Mouse (Mus musculus) midbrain, embryonic 13.5 days (tissue): Measurements from ENCODE around the gene Nisch. TPM values are rescaled to one million over a fixed set of nuclear protein-coding genes. Genes with fewer than 3 reads are reported as not detected.

Experiments used
- ATAC-seq: fragments of 200-750 bp; cut with Nextera tagmentation; 2 replicates; pipeline ENCODE4 v1.8.0; 2017; ENCODE audit warnings: mild to moderate bottlenecking, moderate TSS enrichment, moderate library complexity
- H3K27ac ChIP-seq: fragments of 300-500 bp; sonication (generic); 2 replicates; pipeline ENCODE4 v1.5.1; 2015; ENCODE audit warnings: inconsistent platforms, mild to moderate bottlenecking, moderate library complexity
- H3K27me3 ChIP-seq: fragments of 300-500 bp; sonication (generic); 2 replicates; pipeline ENCODE4 v1.6.1; 2015; ENCODE audit warnings: mild to moderate bottlenecking, inconsistent platforms
- H3K36me3 ChIP-seq: fragments of 300-500 bp; sonication (generic); 2 replicates; pipeline ENCODE4 v1.6.1; 2015; ENCODE audit warnings: mild to moderate bottlenecking, inconsistent platforms
- H3K4me1 ChIP-seq: fragments of 300-500 bp; sonication (generic); replicated peaks from 2 replicates; pipeline ENCODE4 v1.6.1; 2015; ENCODE audit warnings: inconsistent platforms
- H3K4me2 ChIP-seq: fragments of 300-500 bp; sonication (generic); replicated peaks from 2 replicates; pipeline ENCODE4 v1.6.1; 2015; ENCODE audit warnings: moderate library complexity, mild to moderate bottlenecking, inconsistent platforms
- H3K4me3 ChIP-seq: fragments of 300-500 bp; sonication (generic); replicated peaks from 2 replicates; pipeline ENCODE4 v1.5.1; 2015; ENCODE audit warnings: mild to moderate bottlenecking, inconsistent platforms
- H3K9ac ChIP-seq: fragments of 300-500 bp; sonication (generic); replicated peaks from 2 replicates; pipeline ENCODE4 v1.6.1; 2015; ENCODE audit warnings: mild to moderate bottlenecking, inconsistent platforms
- H3K9me3 ChIP-seq: fragments of 300-500 bp; sonication (generic); 2 replicates; pipeline ENCODE4 v1.6.1; 2016; ENCODE audit warnings: mild to moderate bottlenecking, inconsistent platforms
- WGBS: fragments of 180-500 bp; shearing (Covaris S2); methylation state at CpG from one replicate; pipeline ENCODE4 v1.1.7; 2015; 5-methylcytosine and 5-hydroxymethylcytosine counted together
- polyA plus RNA-seq: library from polyadenylated mRNA; unstranded; fragments of >200 nt; fragmentation: Nextera tagmentation; extraction: Ambion mirVana; gene quantifications from 2 replicates; pipeline ENCODE4 v1.2.1, GENCODE M21; 2015

Nisch gene
- polyA plus RNA-seq, 1 experiment from 2014 or later: 385 TPM

DNA sequence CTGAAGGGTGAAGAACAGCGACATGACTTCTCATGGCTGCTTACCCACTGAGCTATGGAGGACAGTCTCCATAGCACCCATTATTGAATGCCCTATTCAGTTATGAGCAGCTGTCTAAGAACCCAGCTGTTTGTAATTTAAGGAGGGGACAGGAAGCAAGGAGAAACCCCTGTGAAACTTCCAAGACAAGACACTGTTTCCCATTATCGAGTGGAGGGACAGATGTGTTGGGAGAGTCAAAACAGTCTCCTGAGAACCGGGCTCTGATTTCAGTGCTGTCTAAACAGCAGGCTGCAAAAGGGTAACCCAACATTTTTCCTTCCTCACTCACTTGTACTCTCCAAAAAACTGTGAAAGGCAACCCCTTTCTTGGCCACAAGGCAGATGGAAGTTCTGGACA, 23.8 kb upstream of the Nisch start:
- H3K4me3 ChIP-seq: no peak overlapping the region
- no peak overlapping the region for H3K4me2 ChIP-seq
- no peak overlapping the region for H3K27ac ChIP-seq
- 82% methylated on average over 3 of the region's 3 CpGs for WGBS
- ATAC-seq: no peak
- H3K27me3 ChIP-seq: no peaks in the 10 kb centered on the region
- H3K9ac ChIP-seq: no peak overlapping the region
- no peaks in the 10 kb centered on the region for H3K36me3 ChIP-seq
- no peaks in the 10 kb centered on the region for H3K4me1 ChIP-seq
- no peaks in the 10 kb centered on the region for H3K9me3 ChIP-seq

- no peak overlapping the region for H3K4me2 ChIP-seq
- 0 out of 2 replicates have a peak, but pooled peaks cover 3% of the 10 kb centered on the region for H3K4me1 ChIP-seq
- no peak overlapping the region for H3K27ac ChIP-seq
- no peaks in the 10 kb centered on the region for H3K27me3 ChIP-seq
- ATAC-seq: no peak
- no peak overlapping the region for H3K4me3 ChIP-seq
- no peaks in the 10 kb centered on the region for H3K9me3 ChIP-seq
- no peaks in the 10 kb centered on the region for H3K36me3 ChIP-seq
- WGBS: 83% methylated on average over 7 of the region's 7 CpGs
- no peak overlapping the region for H3K9ac ChIP-seq
Measured at GRCm38 (mm10) chr14:31237101-31237882, 20.5 kb upstream of the Nisch start.

DNA sequence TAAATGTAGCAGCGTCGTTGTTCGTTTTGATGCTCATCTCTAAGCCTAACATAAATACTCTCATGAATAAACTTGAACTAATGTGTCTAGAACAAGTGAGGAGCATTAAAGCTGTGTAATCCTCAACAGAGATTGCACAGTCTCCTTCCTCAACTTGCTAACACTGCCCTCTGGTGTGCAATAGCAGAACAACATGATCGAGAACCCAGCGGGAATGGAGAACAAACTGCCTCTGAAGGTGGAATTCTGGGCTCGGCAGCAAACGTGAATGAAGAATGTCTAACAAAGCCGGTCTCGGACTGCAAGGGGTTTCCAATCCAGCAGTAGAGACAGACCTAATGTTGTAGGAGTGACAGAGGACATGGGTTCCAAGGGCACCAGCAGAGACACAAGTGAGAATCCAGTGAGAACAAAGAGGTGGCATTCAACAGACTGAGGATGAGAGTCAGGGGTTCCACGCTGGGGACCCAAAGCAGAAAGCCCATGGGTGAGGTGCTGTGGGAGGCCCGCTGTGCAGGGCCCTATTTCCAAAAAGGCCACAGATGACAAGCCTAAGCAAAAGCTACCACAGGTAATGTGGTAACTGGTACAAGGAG, 17.3 kb upstream of the Nisch start:
- Histone ChIP-seq H3K27me3 (no peaks in the 10 kb centered on the region), H3K4me3 (no peak overlapping the region), H3K4me2 (0 out of 2 replicates have a peak overlapping the region, but pooled peaks have one; percentile 11), H3K36me3 (no peaks in the 10 kb centered on the region), H3K9ac (peak overlapping the region; percentile 32; the same call in 1 of the 2 replicates), H3K27ac (no peak overlapping the region), H3K9me3 (no peaks in the 10 kb centered on the region), H3K4me1 (0 out of 2 replicates have a peak, but pooled peaks cover 6% of the 10 kb centered on the region)
- WGBS: 21% methylated on average over 11 of the region's 11 CpGs
- peak; percentile 71 for ATAC-seq

DNA sequence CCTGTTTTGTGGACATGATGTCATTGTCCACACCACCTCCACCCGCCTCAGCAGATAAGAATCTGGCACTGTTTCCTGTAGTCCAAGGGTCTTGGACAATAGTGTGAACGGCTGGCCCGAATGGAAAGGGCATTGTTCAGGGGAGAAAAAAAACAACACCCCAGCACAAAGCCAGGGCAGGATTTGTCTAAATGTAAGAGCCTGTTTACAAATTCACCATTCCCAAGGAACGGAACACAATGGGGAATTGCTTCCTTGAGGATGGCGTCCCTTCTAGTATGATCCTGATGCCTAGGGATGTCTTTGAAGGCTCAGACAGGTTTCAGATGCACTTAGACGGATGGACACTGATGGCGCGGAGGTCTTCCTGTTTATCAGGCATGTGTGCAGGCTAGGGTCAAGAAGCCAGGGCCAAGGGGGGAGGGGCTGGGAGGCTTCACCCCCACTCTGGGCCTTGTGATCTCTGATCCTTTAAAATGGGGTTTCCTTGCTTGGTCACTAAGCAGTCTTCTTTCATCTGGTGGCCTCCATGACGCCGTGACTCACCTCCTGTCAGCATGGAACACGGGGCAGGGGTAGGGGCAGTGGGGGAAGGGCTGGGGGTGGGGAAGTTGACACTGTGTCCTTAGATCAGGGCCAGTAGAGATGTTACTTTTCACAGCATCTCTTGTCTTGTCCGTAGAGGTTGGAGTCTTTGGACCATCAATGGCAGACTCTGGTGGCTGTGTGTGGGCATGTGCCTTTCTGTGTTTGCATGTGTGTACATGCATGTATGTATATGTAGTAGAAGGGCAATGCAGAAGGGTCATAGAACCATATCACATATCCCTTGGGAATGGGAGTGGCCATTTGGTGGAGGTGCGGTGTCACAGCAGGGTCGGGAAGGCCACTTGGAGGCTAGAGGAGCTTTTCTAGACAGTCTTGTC, 16.6 kb upstream of the Nisch start:
- no peak overlapping the region for H3K4me2 ChIP-seq
- ATAC-seq: peak; percentile 64
- H3K27ac ChIP-seq: no peak overlapping the region
- 89% methylated on average over 14 of the region's 14 CpGs for WGBS
- no peaks in the 10 kb centered on the region for H3K9me3 ChIP-seq
- no peak overlapping the region for H3K4me3 ChIP-seq
- H3K9ac ChIP-seq: no peak overlapping the region
- no peaks in the 10 kb centered on the region for H3K36me3 ChIP-seq
- H3K27me3 ChIP-seq: no peaks in the 10 kb centered on the region
- 0 out of 2 replicates have a peak, but pooled peaks cover 8% of the 10 kb centered on the region for H3K4me1 ChIP-seq

DNA sequence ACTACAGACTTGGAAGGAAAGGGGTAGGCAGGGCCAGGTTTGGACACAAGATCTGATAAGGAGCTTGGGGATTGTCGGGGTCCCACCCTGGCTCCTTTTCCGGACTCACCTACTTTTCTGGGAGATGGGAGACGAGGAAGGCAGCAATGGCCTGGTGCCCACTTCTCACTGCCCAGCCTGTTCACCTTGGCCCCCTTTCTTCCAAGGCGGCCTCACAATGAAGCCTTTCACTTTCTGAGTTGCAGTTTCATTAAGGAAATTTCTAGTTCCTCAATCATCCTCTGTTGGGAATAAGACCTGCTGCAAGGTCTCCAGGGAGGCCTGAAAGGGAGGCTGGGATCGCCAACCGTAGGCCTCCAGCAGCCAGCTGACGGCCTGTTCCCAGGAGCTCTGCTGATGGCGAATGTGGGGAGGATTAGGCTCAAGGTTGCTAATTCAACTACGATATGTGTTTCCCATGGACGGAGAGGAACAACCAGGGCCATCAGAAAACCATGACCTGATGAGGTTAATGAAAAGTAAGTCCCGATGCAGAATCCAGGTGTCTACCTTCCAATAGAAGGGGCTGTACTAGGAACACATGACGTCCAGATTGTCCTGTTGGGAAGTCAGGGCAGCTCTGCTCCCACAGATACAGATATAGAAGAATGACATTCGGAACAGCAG, 15.8 kb upstream of the Nisch start:
- no peaks in the 10 kb centered on the region for H3K36me3 ChIP-seq
- no peak overlapping the region for H3K27ac ChIP-seq
- H3K9ac ChIP-seq: no peak overlapping the region
- no peaks in the 10 kb centered on the region for H3K9me3 ChIP-seq
- WGBS: 87% methylated on average over 13 of the region's 13 CpGs
- H3K4me2 ChIP-seq: no peak overlapping the region
- 0 out of 2 replicates have a peak, but pooled peaks cover 8% of the 10 kb centered on the region for H3K4me1 ChIP-seq
- H3K27me3 ChIP-seq: no peaks in the 10 kb centered on the region
- no peak for ATAC-seq
- H3K4me3 ChIP-seq: no peak overlapping the region

DNA sequence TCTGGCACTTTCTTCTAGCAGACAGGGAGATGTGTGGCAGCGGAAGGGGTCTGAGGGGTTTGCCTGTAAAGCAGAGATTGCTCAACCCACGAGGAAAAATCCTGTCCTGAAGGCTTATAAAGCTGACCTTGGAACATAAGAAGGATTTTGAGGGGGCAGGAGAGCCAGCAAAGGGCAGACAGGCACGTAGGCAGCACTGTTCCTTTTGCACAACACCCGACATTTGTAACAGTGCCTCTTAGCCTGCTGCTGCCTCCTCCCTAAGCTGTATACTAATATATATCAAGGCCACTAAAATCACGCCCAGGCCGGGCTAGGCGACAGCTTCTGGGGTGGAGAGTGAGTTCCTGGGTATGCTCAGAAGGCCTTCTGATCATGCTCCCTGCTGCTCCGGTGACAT, 13.7 kb upstream of the Nisch start:
- H3K4me1 ChIP-seq: 0 out of 2 replicates have a peak, but pooled peaks cover 8% of the 10 kb centered on the region
- H3K4me3 ChIP-seq: no peak overlapping the region
- no peaks in the 10 kb centered on the region for H3K27me3 ChIP-seq
- 76% methylated on average over 8 of the region's 8 CpGs for WGBS
- ATAC-seq: no peak
- no peaks in the 10 kb centered on the region for H3K36me3 ChIP-seq
- H3K4me2 ChIP-seq: no peak overlapping the region
- no peak overlapping the region for H3K9ac ChIP-seq
- H3K27ac ChIP-seq: no peak overlapping the region
- H3K9me3 ChIP-seq: no peaks in the 10 kb centered on the region

- Histone ChIP-seq H3K27ac (no peak overlapping the region), H3K9ac (no peak overlapping the region), H3K4me1 (0 out of 2 replicates have a peak, but pooled peaks cover 5% of the 10 kb centered on the region), H3K27me3 (no peaks in the 10 kb centered on the region), H3K4me3 (no peak overlapping the region), H3K36me3 (no peaks in the 10 kb centered on the region), H3K4me2 (no peak overlapping the region), H3K9me3 (no peaks in the 10 kb centered on the region)
- 81% methylated on average over 6 of the region's 6 CpGs for WGBS
- no peak for ATAC-seq
Measured at GRCm38 (mm10) chr14:31228234-31228633, 11.5 kb upstream of the Nisch start.

GRCm38 (mm10) chr14:31226978-31227377, 10.2 kb upstream of the Nisch start:
- ATAC-seq: peak; percentile 56; the same call in 1 of the 2 replicates
- no peaks in the 10 kb centered on the region for H3K27me3 ChIP-seq
- no peaks in the 10 kb centered on the region for H3K9me3 ChIP-seq
- H3K4me3 ChIP-seq: no peak overlapping the region
- 0 out of 2 replicates have a peak, but pooled peaks cover 5% of the 10 kb centered on the region for H3K4me1 ChIP-seq
- no peaks in the 10 kb centered on the region for H3K36me3 ChIP-seq
- H3K9ac ChIP-seq: no peak overlapping the region
- no peak overlapping the region for H3K4me2 ChIP-seq
- H3K27ac ChIP-seq: no peak overlapping the region
- 68% methylated on average over 4 of the region's 4 CpGs for WGBS

- Histone ChIP-seq H3K4me2 (peak within 1 kb of the TSS; percentile 11), H3K36me3 (no peaks in the 10 kb centered on the region), H3K4me1 (peaks cover 17% of the 10 kb centered on the region), H3K27ac (peak within 1 kb of the TSS; percentile 30; the same call in 1 of the 2 replicates), H3K9me3 (no peaks in the 10 kb centered on the region), H3K9ac (peak within 1 kb of the TSS; percentile 41; the same call in 1 of the 2 replicates), H3K4me3 (no peak within 1 kb of the TSS), H3K27me3 (no peaks in the 10 kb centered on the region)
- 13% methylated on average over 11 of the region's 11 CpGs for WGBS
- peak; percentile 71 for ATAC-seq
Measured at GRCm38 (mm10) chr14:31217666-31218065, 920 bp upstream of the Nisch start, which contains the start of gene Sema3g. Gene Sema3g (plus strand): TSS chr14:31217860.

DNA sequence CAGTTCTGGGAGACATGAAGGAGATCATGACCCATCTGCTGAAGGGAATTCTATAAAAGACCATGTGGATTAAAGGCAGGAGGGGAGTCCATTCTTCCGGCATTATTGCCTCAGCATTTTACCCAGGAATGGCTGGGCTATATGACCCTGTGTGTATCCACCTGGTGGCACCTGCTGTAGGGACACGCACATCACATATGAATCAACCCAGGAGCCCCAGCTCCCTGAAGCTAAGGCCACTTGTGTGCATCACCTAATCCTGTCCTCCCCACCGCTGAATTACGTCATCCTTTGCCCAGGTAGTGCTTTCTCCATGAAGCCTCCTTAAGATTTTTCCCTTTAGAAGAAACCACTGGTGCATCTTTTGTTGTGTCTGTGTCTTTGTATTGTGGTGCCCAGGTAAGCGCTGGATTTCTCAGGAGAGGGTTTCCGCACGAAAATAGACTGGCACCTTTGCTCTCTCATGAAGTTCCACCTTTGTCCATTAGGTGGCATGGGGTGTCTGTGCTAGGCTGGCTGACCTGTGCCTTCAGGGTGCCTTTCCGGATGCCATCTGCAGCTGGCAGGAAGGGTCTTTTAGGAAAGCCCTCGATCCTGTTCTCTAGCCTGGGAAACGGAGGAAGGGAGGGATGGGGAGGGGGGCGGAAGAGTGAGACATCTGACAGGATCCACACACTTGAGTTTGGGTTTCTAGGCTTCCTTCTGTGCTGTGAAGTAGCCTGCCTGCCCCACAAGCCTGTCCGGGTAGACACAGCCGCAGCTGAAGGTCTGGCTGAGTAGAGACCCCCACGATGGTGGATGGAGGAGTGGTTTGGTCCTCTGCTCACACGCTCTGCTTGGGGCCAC, 1.4 kb downstream of the Nisch start:
- H3K27me3 ChIP-seq: no peaks in the 10 kb centered on the region
- no peaks in the 10 kb centered on the region for H3K36me3 ChIP-seq
- no peaks in the 10 kb centered on the region for H3K9me3 ChIP-seq
- peaks cover 17% of the 10 kb centered on the region for H3K4me1 ChIP-seq
- WGBS: 33% methylated on average over 15 of the region's 15 CpGs
- peak overlapping the region; percentile 12; the same call in 1 of the 2 replicates for H3K4me2 ChIP-seq
- peak overlapping the region; percentile 40; the same call in 1 of the 2 replicates for H3K9ac ChIP-seq
- peak; percentile 72 for ATAC-seq
- no peak overlapping the region for H3K27ac ChIP-seq
- H3K4me3 ChIP-seq: no peak overlapping the region
